In the genomic region with DNA sequence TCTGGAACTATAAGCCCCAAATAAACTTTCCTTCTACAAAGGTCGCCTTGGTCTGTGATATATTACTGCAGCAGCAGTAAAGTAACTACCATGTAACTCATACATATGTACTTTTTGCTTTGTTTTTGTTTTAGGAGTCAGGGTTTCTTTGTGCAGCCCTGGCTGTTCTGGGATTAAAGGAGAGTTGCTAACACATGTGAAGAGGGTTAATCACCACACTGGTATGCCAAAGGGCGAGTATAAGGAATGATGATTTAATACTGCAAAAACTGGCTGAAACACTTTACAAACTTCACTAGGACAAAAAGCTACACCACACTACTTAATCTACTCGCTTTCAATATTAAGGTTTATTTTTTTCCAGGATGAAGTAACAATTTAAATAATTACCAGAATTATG, we compare ENCODE assay signal across 8 mouse cellular contexts. TPM values are rescaled to one million over a fixed set of nuclear protein-coding genes. Genes with fewer than 3 reads are reported as not detected.
"Had no signal": no experiment of that assay in that cellular context is flagged by ENCODE, and none has a peak within 500 bp of the region (broad histone marks: within the 10 kb centered on the region; RNA-seq: fewer than 3 reads in every experiment).

No protein-coding gene starts in this region.

- ATAC-seq: midbrain, embryonic 15.5 days had no signal

- H3K9me3 ChIP-seq: kidney, embryonic 15.5 days; lung, embryonic 15.5 days; midbrain, embryonic 12.5 days; midbrain, embryonic 15.5 days had no signal

- H3K9ac ChIP-seq: kidney, embryonic 15.5 days; liver, embryonic 14.5 days; lung, embryonic 15.5 days; midbrain, embryonic 12.5 days; midbrain, embryonic 15.5 days had no signal

- H3K27me3 ChIP-seq: kidney, embryonic 15.5 days; lung, embryonic 15.5 days; midbrain, embryonic 12.5 days; midbrain, embryonic 15.5 days had no signal

- H3K4me1 ChIP-seq: lung, embryonic 15.5 days; midbrain, embryonic 15.5 days had no signal

- DNase-seq: thymus, adult 18-20 months had no signal

- H3K27ac ChIP-seq: kidney, embryonic 15.5 days; liver, embryonic 14.5 days; lung, embryonic 15.5 days; midbrain, embryonic 12.5 days; midbrain, embryonic 15.5 days had no signal

- H3K36me3 ChIP-seq: midbrain, embryonic 15.5 days had no signal

- H3K4me3 ChIP-seq: kidney, embryonic 15.5 days; lung, embryonic 15.5 days; midbrain, embryonic 12.5 days; midbrain, embryonic 15.5 days had no signal

- H3K4me2 ChIP-seq: kidney, embryonic 15.5 days; liver, embryonic 11.5 days; lung, embryonic 15.5 days; midbrain, embryonic 12.5 days; midbrain, embryonic 15.5 days had no signal

RNA-seq across cellular contexts. Expression of gene Mylk3, which starts 22.4 kb away (rescaled TPM):
- polyA plus RNA-seq: small intestine, adult 2 months had no signal
